Mouse (Mus musculus): Measurements from ENCODE around the gene Alg13.

Alg13 gene

GRCm38 (mm10) chrX:144317548-144318163, at the start of gene Alg13:
Gene Alg13, plus strand, starts transcription at chrX:144317804.
- peak; percentile 81 for DNase-seq

DNA sequence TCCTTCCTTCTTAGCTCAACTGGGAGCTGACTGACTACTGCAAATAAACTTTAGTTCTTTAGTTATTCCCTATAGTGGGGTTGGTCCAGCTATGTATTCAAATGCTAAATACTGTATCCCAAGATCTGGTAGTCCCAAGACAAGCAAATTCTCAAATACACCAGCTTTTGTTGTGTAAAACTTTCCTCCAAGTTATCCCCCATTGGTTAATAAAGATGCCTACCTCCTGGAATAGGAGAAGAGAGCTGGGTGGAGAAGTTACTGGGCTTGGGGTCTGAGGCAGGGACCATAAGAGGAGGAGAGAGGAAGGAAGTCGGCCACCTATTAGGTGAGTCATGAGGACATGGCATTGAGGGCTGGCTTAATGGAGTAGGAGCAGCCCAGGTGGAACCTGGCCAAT, 49.0 kb upstream of the Alg13 start:
- DNase-seq: no peak

- DNase-seq: no peak
These were observed 16.1 kb upstream of the Alg13 start for GRCm38 (mm10) chrX:144301476-144301875.

GRCm38 (mm10) chrX:144305659-144306058, 11.9 kb upstream of the Alg13 start:
- DNase-seq: no peak

DNA sequence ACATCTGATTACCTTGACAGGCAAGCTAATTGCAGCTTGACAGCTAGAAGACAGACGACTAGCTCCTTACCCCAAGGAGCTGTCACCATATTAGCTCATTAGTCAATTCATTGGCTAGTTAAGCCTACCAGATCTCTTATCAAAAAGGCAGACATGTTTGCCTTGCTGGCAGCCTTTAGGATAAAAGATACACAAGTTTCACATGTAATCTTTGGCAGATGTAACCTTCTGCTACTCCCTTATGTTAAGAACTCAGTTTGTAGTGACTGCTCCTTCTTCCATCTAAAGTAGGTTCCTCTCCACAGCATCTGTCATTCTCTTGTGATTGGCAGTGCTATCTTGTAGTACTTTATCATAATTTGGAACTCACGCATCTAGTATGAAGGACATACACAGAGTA, 3.6 kb upstream of the Alg13 start:
- no peak for DNase-seq

DNA sequence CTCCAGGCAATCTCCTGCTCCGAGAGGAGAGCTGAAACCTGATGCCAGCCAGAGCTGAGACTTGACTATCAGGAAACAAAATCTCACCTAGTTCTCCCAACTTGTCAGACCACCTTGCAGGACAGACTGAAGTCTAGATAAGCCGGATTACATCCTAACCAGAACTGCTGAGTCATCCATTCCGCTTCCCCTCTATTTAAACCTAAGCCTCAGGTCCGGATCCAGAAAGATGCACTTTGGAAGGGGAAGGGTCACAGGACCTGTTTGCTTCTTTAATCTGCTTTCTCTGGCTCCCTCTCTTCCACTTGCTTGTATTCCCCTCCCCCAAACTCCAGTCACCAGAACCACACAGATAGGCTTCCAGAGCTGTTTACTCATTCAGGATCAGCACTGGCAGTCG, 2.6 kb upstream of the Alg13 start:
- DNase-seq: no peak

DNA sequence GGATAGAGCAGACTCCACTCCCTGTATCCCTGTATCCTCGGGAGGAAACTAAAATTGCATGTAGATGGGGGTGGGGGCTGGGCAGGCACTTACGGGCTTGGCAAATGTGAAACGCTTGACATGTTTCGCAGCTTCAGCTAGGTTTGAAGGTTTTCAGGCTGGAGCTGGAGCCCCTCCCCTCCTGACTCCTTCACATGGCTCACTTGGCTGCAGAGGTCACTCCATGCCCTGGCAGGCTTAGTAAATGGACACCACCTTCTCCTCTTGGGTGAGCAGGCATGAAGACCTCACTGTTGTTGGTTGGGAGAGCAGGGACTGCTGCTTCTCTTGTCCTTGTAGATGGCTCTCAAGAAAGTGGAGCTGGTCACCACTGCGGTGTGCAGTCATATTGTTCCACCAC, 1.6 kb upstream of the Alg13 start:
- DNase-seq: no peak

DNA sequence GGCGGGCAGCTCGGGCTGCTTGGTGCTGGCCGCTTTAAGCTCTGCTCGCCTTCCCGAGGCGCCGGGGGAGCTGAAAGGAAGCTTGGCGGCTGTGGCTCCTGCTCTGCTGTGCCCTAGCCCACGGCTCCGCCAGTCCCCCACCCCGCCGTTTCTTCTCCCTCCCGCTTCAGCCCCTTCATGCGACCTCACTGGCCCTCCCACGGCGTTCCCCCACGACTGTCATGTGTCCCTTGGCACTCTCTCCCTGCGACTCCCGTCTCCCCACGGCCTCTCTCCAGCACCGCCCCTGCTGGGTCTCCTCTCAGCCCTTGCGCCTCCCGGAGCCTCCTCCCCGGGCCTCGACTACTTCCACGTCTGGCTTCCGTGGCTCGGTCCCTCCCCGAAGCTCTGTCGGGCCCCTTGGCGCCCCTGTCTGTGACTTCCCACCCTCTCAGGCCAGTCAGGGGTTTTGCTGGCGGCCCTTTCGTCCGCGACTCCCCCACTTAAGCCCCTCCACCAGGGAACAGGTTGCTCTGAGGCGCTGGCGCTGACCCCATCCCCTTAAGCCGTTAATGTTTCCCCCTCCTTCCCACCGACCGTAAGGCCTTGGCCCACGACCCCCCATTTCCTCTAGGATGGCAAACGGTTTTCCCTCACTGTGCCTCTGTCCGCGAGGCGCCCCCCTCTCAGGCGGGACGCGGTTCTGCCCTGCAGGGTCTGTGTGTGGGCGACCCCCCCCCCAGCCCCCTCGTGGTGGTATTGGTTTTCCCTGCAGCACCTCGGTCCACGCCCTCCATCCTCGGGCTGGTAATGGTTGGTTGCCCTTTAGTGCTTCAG, 768 bp downstream of the Alg13 start:
- no peak for DNase-seq

- DNase-seq: no peak
These were observed 1.8 kb downstream of the Alg13 start for GRCm38 (mm10) chrX:144319366-144319765.

- DNase-seq: no peak
These were observed 7.8 kb downstream of the Alg13 start for GRCm38 (mm10) chrX:144325375-144325774.

DNA sequence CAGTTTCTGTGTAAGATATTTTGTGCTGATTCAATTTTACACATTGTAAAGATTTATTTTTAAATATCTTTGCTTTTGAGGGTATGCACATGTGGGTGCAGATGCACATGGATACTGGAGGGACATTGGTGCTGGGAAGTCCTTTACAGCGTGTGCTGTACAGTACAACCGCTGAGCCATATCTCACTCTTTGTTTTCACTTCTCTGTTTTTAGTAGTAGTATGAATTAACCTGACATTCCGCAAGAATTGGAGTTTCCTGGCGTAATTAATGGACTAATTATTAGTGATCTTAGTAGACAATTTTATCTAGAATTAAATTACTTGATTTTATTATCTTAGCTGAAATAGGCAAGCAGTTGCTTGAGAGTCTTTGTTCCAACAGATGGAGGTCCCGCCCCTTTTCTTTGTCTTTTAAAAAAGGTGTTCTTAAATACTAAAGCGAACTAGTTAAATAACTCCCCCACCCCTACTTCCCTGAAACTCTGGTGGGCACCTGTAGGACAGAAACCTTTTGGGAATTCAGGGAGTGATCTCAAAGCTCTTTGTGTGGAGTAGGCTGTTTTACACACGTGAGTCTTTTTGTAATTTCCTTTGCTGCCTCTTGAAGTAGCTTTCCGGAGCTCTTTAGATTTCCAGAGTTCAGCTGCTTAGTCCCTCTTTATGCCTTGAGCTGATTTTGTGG, 17.9 kb downstream of the Alg13 start:
- no peak for DNase-seq

- DNase-seq: no peak
These were observed 20.3 kb downstream of the Alg13 start for GRCm38 (mm10) chrX:144337938-144338337.

DNA sequence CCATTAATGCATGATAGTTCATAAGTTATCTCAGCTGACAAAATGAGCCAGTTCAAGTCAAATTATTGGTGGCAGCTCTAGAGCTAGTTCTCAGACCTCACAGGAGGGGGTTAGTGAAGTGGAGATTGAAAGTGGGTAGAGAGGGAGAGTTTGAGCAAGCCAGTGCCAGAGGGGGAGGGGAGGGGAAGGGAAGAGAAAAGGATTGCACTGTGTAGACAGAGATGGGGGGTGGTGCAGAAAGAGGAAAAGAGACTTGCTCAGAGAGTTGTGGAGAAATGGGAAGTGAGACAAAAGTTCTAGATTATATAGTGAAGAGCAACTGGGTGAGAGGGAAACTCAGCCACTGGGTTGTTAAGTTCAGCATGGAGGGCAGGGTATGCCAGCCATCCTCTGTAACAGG, 20.8 kb downstream of the Alg13 start:
- no peak for DNase-seq

DNA sequence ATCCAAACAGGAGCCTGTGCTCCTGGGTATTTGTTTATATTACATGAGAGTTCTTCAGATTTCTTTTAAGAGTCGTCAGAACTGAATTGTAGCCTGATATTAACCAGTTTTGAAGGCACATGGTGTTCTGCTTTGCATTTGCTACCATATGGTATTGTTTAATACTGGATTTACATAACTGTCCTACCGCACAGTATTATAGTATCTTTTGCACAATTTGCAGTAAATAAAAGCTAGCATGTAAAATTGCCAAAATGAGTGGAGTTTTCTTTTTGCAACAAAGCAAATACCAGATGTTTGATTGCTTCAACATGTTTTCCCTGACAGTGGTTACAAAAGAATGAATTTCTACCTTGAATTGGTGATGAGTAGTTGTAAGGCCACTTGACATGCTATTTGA, 56.6 kb downstream of the Alg13 start:
- DNase-seq: no peak

DNA sequence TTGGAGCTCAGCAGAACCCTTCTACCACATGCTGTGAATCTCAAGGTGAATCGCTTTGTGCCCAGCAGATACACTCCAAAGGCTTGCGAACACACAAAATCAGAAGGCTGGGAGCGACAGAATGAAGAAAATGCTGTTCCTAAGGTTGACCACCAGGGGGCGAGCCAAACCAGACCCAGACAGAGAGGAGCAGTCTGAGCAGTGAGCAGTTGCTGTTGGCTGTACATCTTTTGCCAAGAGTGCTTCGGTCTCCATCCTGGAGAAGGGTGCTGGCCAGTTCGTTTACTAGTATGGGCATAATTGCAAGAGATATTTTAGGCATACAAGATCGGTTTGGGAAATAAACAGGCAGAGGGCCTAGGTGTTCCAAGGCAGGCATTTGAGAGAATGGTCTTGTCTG, 85.9 kb downstream of the Alg13 start:
- peak; percentile 59 for DNase-seq

GRCm38 (mm10) chrX:144408036-144408435, 90.4 kb downstream of the Alg13 start:
- DNase-seq: no peak

- DNase-seq: no peak
These were observed 102.7 kb downstream of the Alg13 start for GRCm38 (mm10) chrX:144420259-144420658.

- no peak for DNase-seq
These were observed 103.5 kb downstream of the Alg13 start for GRCm38 (mm10) chrX:144421091-144421490.

- no peak for DNase-seq
These were observed 106.2 kb downstream of the Alg13 start for GRCm38 (mm10) chrX:144423848-144424247.

Data from right cerebral cortex, postnatal 25 days (tissue).